Mouse (Mus musculus): ENCODE results near the gene Slc30a4. TPM values are rescaled to one million over a fixed set of nuclear protein-coding genes. Genes with fewer than 3 reads are reported as not detected.

Slc30a4 gene
- polyA plus RNA-seq, 1 experiment from 2014 or later: 6.2 TPM

DNA sequence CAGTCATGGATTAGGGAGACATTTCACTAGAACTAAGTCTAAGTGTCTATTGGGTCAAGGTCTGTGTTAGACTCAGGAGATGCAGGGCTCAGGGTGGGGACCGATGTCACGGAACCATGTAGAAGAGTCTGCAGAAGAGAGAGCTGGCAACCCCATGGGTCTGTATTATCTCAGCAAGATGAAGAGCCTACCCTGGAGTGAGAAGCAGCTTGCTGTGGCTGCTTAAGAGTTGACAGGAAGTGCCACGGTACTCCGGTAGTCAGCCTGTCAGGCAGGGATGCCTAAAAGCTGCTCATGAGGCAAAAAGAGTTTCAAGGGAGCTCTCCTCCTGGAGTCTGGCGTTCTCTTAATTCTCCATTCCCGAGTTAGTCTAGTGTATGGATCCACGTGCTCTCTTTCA lies 42.6 kb downstream of the Slc30a4 start:
- 81% methylated on average over 7 of the region's 7 CpGs for WGBS
- H3K4me2 ChIP-seq (replicated peaks; ENCODE audit: low read depth, low read length): no peak overlapping the region
- no peaks in the 10 kb centered on the region for H3K4me1 ChIP-seq (ENCODE audit: insufficient read depth, low read length)
- H3K4me3 ChIP-seq (ENCODE audit: low read length): no peak overlapping the region
- H3K9me3 ChIP-seq (ENCODE audit: low read length): no peaks in the 10 kb centered on the region
- H3K27ac ChIP-seq (ENCODE audit: low read length): no peak overlapping the region
- no peak for ATAC-seq (ENCODE audit: low FRiP score, low TSS enrichment)
- no peaks in the 10 kb centered on the region for H3K36me3 ChIP-seq (ENCODE audit: insufficient read depth, low read length)
- H3K27me3 ChIP-seq (ENCODE audit: insufficient read depth, low read length): no peaks in the 10 kb centered on the region
- no peak overlapping the region for H3K9ac ChIP-seq (replicated peaks; ENCODE audit: low read length)

DNA sequence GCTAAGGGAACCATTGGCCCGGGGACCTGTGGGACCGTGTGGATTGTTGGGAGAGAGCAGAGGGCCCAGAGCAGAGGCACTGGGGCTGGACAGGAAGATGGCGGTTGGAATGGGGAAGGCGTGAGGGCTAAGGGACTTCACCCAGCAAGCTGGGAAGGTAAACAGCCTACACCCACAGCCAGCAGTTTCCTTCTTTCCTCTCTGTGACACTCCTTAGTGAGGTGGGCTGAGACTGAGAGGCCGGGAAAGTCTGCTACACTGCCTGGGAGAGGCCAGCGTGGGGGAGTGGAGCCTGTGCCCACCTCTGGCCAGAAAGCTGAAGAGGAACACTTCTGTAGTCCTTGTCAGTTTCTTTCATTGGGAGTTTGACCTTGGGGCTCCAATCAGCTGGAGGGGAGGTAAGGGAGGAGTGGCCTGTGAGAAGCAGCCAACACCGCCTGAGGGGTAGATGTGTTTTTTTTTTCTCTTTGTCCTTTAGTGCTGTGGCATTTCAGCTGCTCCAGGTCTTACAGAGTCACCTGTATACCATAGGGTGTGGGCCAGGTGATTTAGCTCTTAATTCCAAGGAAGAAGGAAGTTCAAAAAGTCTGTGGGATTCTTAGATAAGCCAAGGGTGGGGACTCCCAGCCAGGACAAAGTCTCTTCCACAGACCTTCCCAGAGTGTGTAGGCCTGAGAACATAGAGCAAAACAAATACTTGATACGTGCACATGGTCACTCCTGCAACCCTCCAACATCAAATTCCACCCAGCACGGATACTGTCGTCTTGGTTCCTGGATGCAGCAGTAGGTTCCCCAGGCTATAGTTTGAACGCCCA lies 44.5 kb downstream of the Slc30a4 start:
- H3K27ac ChIP-seq (ENCODE audit: low read length): no peak overlapping the region
- no peak overlapping the region for H3K4me2 ChIP-seq (replicated peaks; ENCODE audit: low read depth, low read length)
- H3K4me1 ChIP-seq (ENCODE audit: insufficient read depth, low read length): no peaks in the 10 kb centered on the region
- H3K9me3 ChIP-seq (ENCODE audit: low read length): no peaks in the 10 kb centered on the region
- no peak overlapping the region for H3K4me3 ChIP-seq (ENCODE audit: low read length)
- no peak for ATAC-seq (ENCODE audit: low FRiP score, low TSS enrichment)
- H3K27me3 ChIP-seq (ENCODE audit: insufficient read depth, low read length): no peaks in the 10 kb centered on the region
- no peaks in the 10 kb centered on the region for H3K36me3 ChIP-seq (ENCODE audit: insufficient read depth, low read length)
- WGBS: 79% methylated on average over 11 of the region's 11 CpGs
- no peak overlapping the region for H3K9ac ChIP-seq (replicated peaks; ENCODE audit: low read length)

DNA sequence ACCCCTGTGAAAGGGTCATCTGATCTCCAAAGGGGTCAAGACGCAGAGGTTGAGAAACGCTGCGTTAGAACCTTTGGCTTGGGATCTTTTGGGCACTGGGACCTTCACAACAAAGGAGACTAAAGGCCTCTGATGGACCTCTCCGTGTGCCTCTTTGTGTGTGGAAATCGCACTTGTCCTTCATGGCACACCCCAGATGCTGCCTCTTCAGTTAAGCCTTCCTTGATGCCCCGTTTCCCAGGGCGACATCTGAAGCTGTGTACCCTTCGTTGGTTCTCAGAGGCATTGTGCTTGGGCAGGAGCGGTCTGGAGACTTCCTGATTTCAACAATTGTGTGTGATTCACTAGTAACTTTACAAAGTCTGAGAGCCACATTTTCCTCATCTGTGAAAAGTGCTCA lies 45.7 kb downstream of the Slc30a4 start:
- ATAC-seq (ENCODE audit: low FRiP score, low TSS enrichment): no peak

DNA sequence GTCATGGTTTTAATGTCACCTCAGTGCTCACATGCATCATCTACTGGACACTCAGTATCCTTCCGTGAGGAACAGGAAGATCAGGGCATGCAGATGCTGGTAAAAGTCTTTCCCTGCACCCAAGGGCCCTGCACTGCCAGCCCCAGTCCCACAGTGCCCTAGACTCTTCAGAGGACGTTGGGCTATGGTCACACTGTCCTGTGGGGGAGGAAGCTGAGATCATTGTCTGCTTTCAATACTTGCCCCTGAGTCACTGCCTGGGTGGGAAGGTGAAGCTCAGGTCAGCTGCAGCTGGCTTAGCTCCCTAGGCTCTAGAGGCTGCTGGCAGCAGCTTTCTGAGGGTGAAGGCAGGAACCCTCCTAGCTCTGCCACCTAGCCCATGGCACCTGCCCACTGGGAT lies 46.4 kb downstream of the Slc30a4 start:
- WGBS: 48% methylated on average over 2 of the region's 2 CpGs
- Histone ChIP-seq H3K27me3 (ENCODE audit: insufficient read depth, low read length) (no peaks in the 10 kb centered on the region), H3K27ac (ENCODE audit: low read length) (no peak overlapping the region), H3K9ac (replicated peaks; ENCODE audit: low read length) (no peak overlapping the region), H3K36me3 (ENCODE audit: insufficient read depth, low read length) (no peaks in the 10 kb centered on the region), H3K4me3 (ENCODE audit: low read length) (no peak overlapping the region), H3K4me2 (replicated peaks; ENCODE audit: low read depth, low read length) (no peak overlapping the region), H3K9me3 (ENCODE audit: low read length) (no peaks in the 10 kb centered on the region), H3K4me1 (ENCODE audit: insufficient read depth, low read length) (no peaks in the 10 kb centered on the region)
- no peak for ATAC-seq (ENCODE audit: low FRiP score, low TSS enrichment)

More for the DNA sequence above, 45.7 kb downstream of the Slc30a4 start:
- Histone ChIP-seq H3K4me1 (ENCODE audit: insufficient read depth, low read length) (no peaks in the 10 kb centered on the region), H3K27me3 (ENCODE audit: insufficient read depth, low read length) (no peaks in the 10 kb centered on the region), H3K4me2 (replicated peaks; ENCODE audit: low read depth, low read length) (no peak overlapping the region), H3K27ac (ENCODE audit: low read length) (no peak overlapping the region), H3K9ac (replicated peaks; ENCODE audit: low read length) (no peak overlapping the region), H3K36me3 (ENCODE audit: insufficient read depth, low read length) (no peaks in the 10 kb centered on the region), H3K9me3 (ENCODE audit: low read length) (no peaks in the 10 kb centered on the region), H3K4me3 (ENCODE audit: low read length) (no peak overlapping the region)
- WGBS: 84% methylated on average over 9 of the region's 9 CpGs

DNA sequence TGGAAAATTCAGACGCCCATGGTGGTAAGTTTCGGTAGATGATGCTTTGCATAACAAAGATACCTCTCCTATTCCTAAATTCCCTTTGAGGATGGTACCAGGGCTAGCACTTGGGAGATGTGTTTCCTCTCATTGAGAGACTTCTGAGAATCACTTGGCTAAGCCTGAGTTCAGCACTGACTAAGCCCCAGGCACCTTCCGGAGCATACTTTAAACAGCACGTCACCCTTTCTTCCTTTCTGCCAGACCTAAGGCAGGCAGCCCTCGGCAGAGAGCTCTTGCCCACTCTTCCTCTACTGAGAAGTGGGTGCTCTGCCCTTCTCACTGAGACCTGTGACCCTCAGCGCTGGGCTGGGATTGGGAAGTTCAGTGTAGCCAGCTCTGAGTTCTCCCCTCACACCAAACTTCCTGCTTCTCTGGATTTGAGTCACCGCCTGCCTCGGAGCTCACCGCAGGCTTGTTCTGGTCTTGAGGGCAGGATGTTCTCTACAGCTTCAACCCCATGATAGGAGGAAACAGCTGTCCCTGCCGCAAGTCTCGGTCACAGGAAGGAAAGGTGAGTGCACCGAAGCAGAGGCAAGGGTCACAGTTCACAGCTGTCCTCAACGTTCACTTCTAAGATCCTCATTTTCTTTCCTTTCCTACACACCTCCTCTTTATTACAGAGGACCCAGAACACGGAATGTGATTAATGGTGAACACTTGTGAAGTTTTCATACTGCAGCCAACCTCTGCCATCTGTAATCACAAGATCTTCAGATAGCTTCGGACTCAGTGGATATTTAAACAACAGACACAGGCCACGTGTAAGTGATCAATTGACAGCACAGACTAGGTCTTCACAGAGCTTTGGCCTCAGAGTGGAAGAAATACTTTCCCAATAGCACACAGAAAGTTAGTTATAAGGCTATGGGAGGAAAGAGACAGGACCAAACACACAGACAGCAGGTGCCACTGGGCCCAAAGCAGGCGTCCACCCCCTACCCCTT lies 50.1 kb downstream of the Slc30a4 start:
- H3K9me3 ChIP-seq (ENCODE audit: low read length): no peaks in the 10 kb centered on the region
- no peak overlapping the region for H3K9ac ChIP-seq (replicated peaks; ENCODE audit: low read length)
- no peak overlapping the region for H3K27ac ChIP-seq (ENCODE audit: low read length)
- ATAC-seq (ENCODE audit: low FRiP score, low TSS enrichment): peak; percentile 42; the same call in 1 of the 2 replicates
- H3K4me2 ChIP-seq (replicated peaks; ENCODE audit: low read depth, low read length): no peak overlapping the region
- no peak overlapping the region for H3K4me3 ChIP-seq (ENCODE audit: low read length)
- H3K4me1 ChIP-seq (ENCODE audit: insufficient read depth, low read length): no peaks in the 10 kb centered on the region
- no peaks in the 10 kb centered on the region for H3K27me3 ChIP-seq (ENCODE audit: insufficient read depth, low read length)
- WGBS: 52% methylated on average over 17 of the region's 17 CpGs
- H3K36me3 ChIP-seq (ENCODE audit: insufficient read depth, low read length): no peaks in the 10 kb centered on the region

DNA sequence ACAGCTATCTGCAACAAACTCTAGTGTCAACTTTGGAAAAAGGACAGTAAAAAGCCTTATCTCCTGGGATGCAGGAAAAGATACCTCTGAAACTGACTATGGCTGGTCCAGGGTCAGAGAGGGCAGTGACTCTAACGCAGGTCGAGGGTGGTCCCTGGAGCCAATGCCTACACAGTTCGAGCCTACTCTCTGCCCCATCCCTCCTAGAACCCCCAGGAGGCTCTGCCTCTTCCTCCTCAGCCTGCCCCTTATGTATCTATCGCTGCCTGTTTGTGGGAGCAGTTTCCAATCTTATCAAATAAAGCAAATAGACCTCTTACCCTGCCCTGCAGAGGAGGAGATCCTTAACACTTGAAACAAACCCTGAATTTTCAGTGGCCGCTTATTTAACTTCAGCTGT lies 63.8 kb downstream of the Slc30a4 start:
- peaks cover 18% of the 10 kb centered on the region for H3K27me3 ChIP-seq (ENCODE audit: insufficient read depth, low read length)
- peaks cover 2% of the 10 kb centered on the region; the same call in 1 of the 2 replicates for H3K36me3 ChIP-seq (ENCODE audit: insufficient read depth, low read length)
- WGBS: 48% methylated on average over 5 of the region's 5 CpGs
- H3K9me3 ChIP-seq (ENCODE audit: low read length): no peaks in the 10 kb centered on the region
- H3K4me1 ChIP-seq (ENCODE audit: insufficient read depth, low read length): no peaks in the 10 kb centered on the region
- no peak overlapping the region for H3K27ac ChIP-seq (ENCODE audit: low read length)
- no peak overlapping the region for H3K4me3 ChIP-seq (ENCODE audit: low read length)
- no peak for ATAC-seq (ENCODE audit: low FRiP score, low TSS enrichment)
- no peak overlapping the region for H3K9ac ChIP-seq (replicated peaks; ENCODE audit: low read length)
- no peak overlapping the region for H3K4me2 ChIP-seq (replicated peaks; ENCODE audit: low read depth, low read length)

DNA sequence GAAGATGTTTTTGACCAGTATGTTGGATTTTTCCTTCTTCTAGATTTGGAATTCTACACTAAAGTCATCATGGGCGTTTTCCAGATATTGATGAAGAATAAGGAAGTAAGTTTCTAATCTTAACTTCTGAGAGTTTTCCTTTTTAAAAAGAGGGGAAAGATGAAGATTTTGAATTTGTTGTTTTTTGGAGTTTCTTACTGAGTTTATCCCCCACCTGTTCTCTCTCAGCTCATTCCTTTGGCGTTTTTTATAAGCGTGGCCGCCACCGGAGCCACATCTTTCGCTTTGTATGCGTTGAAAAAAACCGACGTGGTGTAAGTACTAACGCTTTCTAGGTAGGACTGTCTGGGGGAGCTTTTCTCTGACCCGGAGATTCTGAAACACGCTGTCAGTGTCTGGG lies 64.4 kb downstream of the Slc30a4 start:
- H3K27ac ChIP-seq (ENCODE audit: low read length): no peak overlapping the region
- H3K4me1 ChIP-seq (ENCODE audit: insufficient read depth, low read length): no peaks in the 10 kb centered on the region
- H3K9ac ChIP-seq (replicated peaks; ENCODE audit: low read length): peak overlapping the region; percentile 61; the same call in 1 of the 2 replicates
- H3K4me3 ChIP-seq (ENCODE audit: low read length): peak overlapping the region; percentile 51
- peaks cover 9% of the 10 kb centered on the region for H3K36me3 ChIP-seq (ENCODE audit: insufficient read depth, low read length)
- WGBS: 34% methylated on average over 12 of the region's 12 CpGs
- H3K4me2 ChIP-seq (replicated peaks; ENCODE audit: low read depth, low read length): peak overlapping the region; percentile 75
- no peak for ATAC-seq (ENCODE audit: low FRiP score, low TSS enrichment)
- no peaks in the 10 kb centered on the region for H3K9me3 ChIP-seq (ENCODE audit: low read length)
- peaks cover 18% of the 10 kb centered on the region for H3K27me3 ChIP-seq (ENCODE audit: insufficient read depth, low read length)

DNA sequence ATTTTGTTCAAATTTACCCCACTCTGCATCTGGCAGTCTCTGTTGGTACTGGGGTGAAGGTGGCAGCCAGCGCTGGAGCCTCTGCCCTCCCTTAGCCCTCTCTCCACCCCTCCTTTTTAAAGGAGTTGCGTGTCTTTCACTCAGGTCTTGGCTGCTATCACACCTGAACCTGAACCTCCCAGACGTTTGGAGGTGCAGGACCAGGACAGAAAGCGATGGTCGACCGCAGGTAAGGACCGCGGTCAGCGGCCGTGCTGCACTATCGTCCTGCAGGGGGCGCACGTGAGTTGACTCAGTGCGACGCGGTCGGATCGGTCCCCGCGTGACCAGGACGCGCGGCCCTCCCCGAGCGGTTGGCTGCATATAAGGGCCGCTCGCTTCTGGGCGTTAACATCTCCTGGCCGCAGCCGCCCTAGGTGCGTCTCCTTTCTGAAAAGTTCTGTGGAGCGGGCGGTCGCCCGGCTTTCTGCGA lies 64.9 kb downstream of the Slc30a4 start:
- H3K9ac ChIP-seq (replicated peaks; ENCODE audit: low read length): peak overlapping the region; percentile 61; the same call in 1 of the 2 replicates
- WGBS: under 1% methylated on average over 36 of the region's 36 CpGs
- peak; percentile 74 for ATAC-seq (ENCODE audit: low FRiP score, low TSS enrichment)

DNA sequence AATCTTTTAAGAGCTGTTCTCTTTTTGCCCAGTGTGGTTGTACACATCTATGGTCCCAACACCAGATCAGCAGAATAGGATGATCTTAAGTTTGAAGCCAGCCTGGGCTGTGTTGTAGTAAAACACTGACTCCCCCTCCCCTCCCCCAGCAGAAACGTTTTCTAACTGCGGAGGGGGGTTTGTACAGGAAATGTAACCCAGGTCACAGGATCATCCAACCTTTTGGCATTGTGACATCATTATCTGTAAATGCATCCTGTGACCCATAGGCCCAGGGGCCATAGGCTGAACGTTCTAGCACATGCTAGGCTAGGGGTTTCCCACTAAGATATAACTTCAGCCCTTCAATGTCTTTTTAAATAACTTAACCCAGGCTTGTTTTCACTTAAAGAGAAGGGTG lies 65.8 kb downstream of the Slc30a4 start, which contains the start of gene AA467197:
AA467197 (plus strand) TSS at position 301 of the 400 bp plus-strand sequence.
- no peak within 1 kb of the TSS for H3K27ac ChIP-seq (ENCODE audit: low read length)
- H3K9me3 ChIP-seq (ENCODE audit: low read length): no peaks in the 10 kb centered on the region
- H3K4me2 ChIP-seq (replicated peaks; ENCODE audit: low read depth, low read length): peak within 1 kb of the TSS; percentile 75
- 34% methylated on average over 3 of the region's 3 CpGs for WGBS
- peak within 1 kb of the TSS; percentile 61; the same call in 1 of the 2 replicates for H3K9ac ChIP-seq (replicated peaks; ENCODE audit: low read length)
- H3K4me1 ChIP-seq (ENCODE audit: insufficient read depth, low read length): peaks cover 6% of the 10 kb centered on the region
- peak within 1 kb of the TSS; percentile 51 for H3K4me3 ChIP-seq (ENCODE audit: low read length)
- no peak for ATAC-seq (ENCODE audit: low FRiP score, low TSS enrichment)
- peaks cover 18% of the 10 kb centered on the region for H3K27me3 ChIP-seq (ENCODE audit: insufficient read depth, low read length)
- H3K36me3 ChIP-seq (ENCODE audit: insufficient read depth, low read length): peaks cover 12% of the 10 kb centered on the region

More for the DNA sequence above, 64.9 kb downstream of the Slc30a4 start:
- peak overlapping the region; percentile 51 for H3K4me3 ChIP-seq (ENCODE audit: low read length)
- H3K27ac ChIP-seq (ENCODE audit: low read length): no peak overlapping the region
- H3K9me3 ChIP-seq (ENCODE audit: low read length): no peaks in the 10 kb centered on the region
- peaks cover 9% of the 10 kb centered on the region for H3K36me3 ChIP-seq (ENCODE audit: insufficient read depth, low read length)
- no peaks in the 10 kb centered on the region for H3K4me1 ChIP-seq (ENCODE audit: insufficient read depth, low read length)
- peak overlapping the region; percentile 75 for H3K4me2 ChIP-seq (replicated peaks; ENCODE audit: low read depth, low read length)
- H3K27me3 ChIP-seq (ENCODE audit: insufficient read depth, low read length): peaks cover 18% of the 10 kb centered on the region
